Mouse (Mus musculus) CD4-positive naive resting alpha-beta T cell, adult 76 days (primary cell): Measurements from ENCODE around the gene Ccl6. TPM values are rescaled to one million over a fixed set of nuclear protein-coding genes. Genes with fewer than 3 reads are reported as not detected.

ENCODE experiments used
- total RNA-seq: library from RNA; stranded (reverse); gene quantifications from one replicate; pipeline ENCODE4 v1.2.4, GENCODE M21; 2023

The Ccl6 gene
- 5.0 TPM for total RNA-seq

GRCm38 (mm10) chr11:83592853-83593252 lies at the start of gene Ccl6:
TSS of gene Ccl6 (minus strand) at chr11:83593087.

GRCm38 (mm10) chr11:83578186-83578760 lies 14.6 kb downstream of the Ccl6 start, which contains the start of gene Ccl9:
TSS of gene Ccl9 (minus strand) at chr11:83578636.

Other genes with a start within 250 kb of the Ccl6 start
- gene Rasl10b, start 183.9 kb downstream of the Ccl6 start, total RNA-seq = 0.35 TPM
- not detected for gene Gas2l2, start 163.6 kb downstream of the Ccl6 start, total RNA-seq
- gene 1700020L24Rik, start 155.4 kb downstream of the Ccl6 start, total RNA-seq = not detected
- not detected for gene Mmp28, start 130.0 kb downstream of the Ccl6 start, total RNA-seq
- 141 TPM for gene Taf15, start 120.0 kb downstream of the Ccl6 start, total RNA-seq
- gene Heatr9, start 70.9 kb downstream of the Ccl6 start, total RNA-seq = not detected
- gene Ccl5, start 62.6 kb downstream of the Ccl6 start, total RNA-seq = 52.5 TPM
- 0.44 TPM for gene Ccl9, start 14.5 kb downstream of the Ccl6 start, total RNA-seq
- gene Rpl9-ps1, start 52.5 kb upstream of the Ccl6 start, total RNA-seq = not detected
- 12.7 TPM for gene Ccl3, start 56.3 kb upstream of the Ccl6 start, total RNA-seq
- 11.0 TPM for gene Ccl4, start 69.5 kb upstream of the Ccl6 start, total RNA-seq
- gene Wfdc17, start 110.9 kb upstream of the Ccl6 start, total RNA-seq = not detected
- not detected for gene Wfdc18, start 115.9 kb upstream of the Ccl6 start, total RNA-seq
- gene Wfdc21, start 153.9 kb upstream of the Ccl6 start, total RNA-seq = not detected
- gene Heatr6, start 160.6 kb upstream of the Ccl6 start, total RNA-seq = 39.2 TPM